Mouse (Mus musculus): ENCODE measurements at regions not wholly inside any gene's neighbourhood (a gene's known extent, or its start where the extent isn't known, plus 50 kb on each side); places are given as distances from the start of the nearest gene placed in this dataset.

GRCm38 (mm10) chr14:24997786-24998509, 461.0 kb upstream of the Zmiz1 start:
- Histone ChIP-seq H3K9me3 (no peaks in the 10 kb centered on the region), H3K36me3 (no peaks in the 10 kb centered on the region), H3K9ac (no peak overlapping the region), H3K27me3 (no peaks in the 10 kb centered on the region), H3K4me3 (no peak overlapping the region), H3K27ac (peak overlapping the region; percentile 51), H3K4me1 (peaks cover 58% of the 10 kb centered on the region), H3K4me2 (replicated peaks) (no peak overlapping the region)
- ATAC-seq (ENCODE audit: insufficient number of reproducible peaks, insufficient read depth, low FRiP score, low TSS enrichment) = peak; percentile 70; the same call in 1 of the 2 replicates
- 20% methylated on average over 14 of the region's 14 CpGs for WGBS

- no peaks in the 10 kb centered on the region for H3K27me3 ChIP-seq
- H3K9me3 ChIP-seq = no peaks in the 10 kb centered on the region
- H3K27ac ChIP-seq = no peak overlapping the region
- no peak for ATAC-seq (ENCODE audit: insufficient number of reproducible peaks, insufficient read depth, low FRiP score, low TSS enrichment)
- peaks cover 49% of the 10 kb centered on the region for H3K4me1 ChIP-seq
- no peaks in the 10 kb centered on the region for H3K36me3 ChIP-seq
- H3K9ac ChIP-seq = no peak overlapping the region
- 30% methylated on average over 3 of the region's 3 CpGs for whole genome bisulfite sequencing
- no peak overlapping the region for H3K4me3 ChIP-seq
- H3K4me2 ChIP-seq (replicated peaks) = no peak overlapping the region
Observed at GRCm38 (mm10) chr14:24999008-24999572, 459.9 kb upstream of the Zmiz1 start.

- H3K4me2 ChIP-seq (replicated peaks) = no peak overlapping the region
- H3K9ac ChIP-seq = no peak overlapping the region
- no peaks in the 10 kb centered on the region for H3K9me3 ChIP-seq
- H3K27me3 ChIP-seq = no peaks in the 10 kb centered on the region
- no peak overlapping the region for H3K4me3 ChIP-seq
- WGBS = 81% methylated on average over 11 of the region's 11 CpGs
- H3K27ac ChIP-seq = no peak overlapping the region
- H3K36me3 ChIP-seq = no peaks in the 10 kb centered on the region
- no peaks in the 10 kb centered on the region for H3K4me1 ChIP-seq
- ATAC-seq (ENCODE audit: insufficient number of reproducible peaks, insufficient read depth, low FRiP score, low TSS enrichment) = no peak
Observed at GRCm38 (mm10) chr14:25005241-25005946, 453.6 kb upstream of the Zmiz1 start.

- no peak overlapping the region for H3K27ac ChIP-seq
Observed at GRCm38 (mm10) chr14:25011926-25012325, 447.1 kb upstream of the Zmiz1 start.

GRCm38 (mm10) chr14:25015288-25016238, 443.4 kb upstream of the Zmiz1 start:
- Histone ChIP-seq H3K4me1 (peaks cover 45% of the 10 kb centered on the region), H3K9ac (peak overlapping the region; percentile 4; the same call in 1 of the 2 replicates), H3K4me3 (no peak overlapping the region), H3K27me3 (no peaks in the 10 kb centered on the region), H3K36me3 (no peaks in the 10 kb centered on the region), H3K9me3 (no peaks in the 10 kb centered on the region), H3K27ac (peak overlapping the region; percentile 84), H3K4me2 (replicated peaks) (peak overlapping the region; percentile 28; the same call in 1 of the 2 replicates)
- ATAC-seq (ENCODE audit: insufficient number of reproducible peaks, insufficient read depth, low FRiP score, low TSS enrichment) = no peak
- 3% methylated on average over 7 of the region's 8 CpGs for WGBS

More at GRCm38 (mm10) chr14:25011926-25012325, 447.1 kb upstream of the Zmiz1 start:
- H3K9me3 ChIP-seq = no peaks in the 10 kb centered on the region
- ATAC-seq (ENCODE audit: insufficient number of reproducible peaks, insufficient read depth, low FRiP score, low TSS enrichment) = no peak
- WGBS = 60% methylated on average over 3 of the region's 3 CpGs
- H3K4me1 ChIP-seq = peaks cover 27% of the 10 kb centered on the region
- no peak overlapping the region for H3K4me3 ChIP-seq
- no peak overlapping the region for H3K4me2 ChIP-seq (replicated peaks)
- no peaks in the 10 kb centered on the region for H3K27me3 ChIP-seq
- no peak overlapping the region for H3K9ac ChIP-seq
- H3K36me3 ChIP-seq = no peaks in the 10 kb centered on the region

- H3K27me3 ChIP-seq = no peaks in the 10 kb centered on the region
- no peak overlapping the region for H3K27ac ChIP-seq
- no peak overlapping the region for H3K4me3 ChIP-seq
- peaks cover 61% of the 10 kb centered on the region for H3K4me1 ChIP-seq
- no peaks in the 10 kb centered on the region for H3K36me3 ChIP-seq
- H3K9ac ChIP-seq = no peak overlapping the region
- H3K4me2 ChIP-seq (replicated peaks) = no peak overlapping the region
- H3K9me3 ChIP-seq = no peaks in the 10 kb centered on the region
- no peak for ATAC-seq (ENCODE audit: insufficient number of reproducible peaks, insufficient read depth, low FRiP score, low TSS enrichment)
- 73% methylated on average over 5 of the region's 5 CpGs for WGBS
Observed at GRCm38 (mm10) chr14:25017860-25018259, 441.1 kb upstream of the Zmiz1 start.

GRCm38 (mm10) chr14:25019306-25019905, 439.6 kb upstream of the Zmiz1 start:
- H3K27me3 ChIP-seq = no peaks in the 10 kb centered on the region
- ATAC-seq (ENCODE audit: insufficient number of reproducible peaks, insufficient read depth, low FRiP score, low TSS enrichment) = 0 out of 2 replicates have a peak, but pooled peaks have one; percentile 42
- WGBS = 57% methylated on average over 4 of the region's 4 CpGs
- no peak overlapping the region for H3K9ac ChIP-seq
- H3K27ac ChIP-seq = peak overlapping the region; percentile 72
- no peaks in the 10 kb centered on the region for H3K36me3 ChIP-seq
- peaks cover 69% of the 10 kb centered on the region for H3K4me1 ChIP-seq
- no peak overlapping the region for H3K4me2 ChIP-seq (replicated peaks)
- no peak overlapping the region for H3K4me3 ChIP-seq
- no peaks in the 10 kb centered on the region for H3K9me3 ChIP-seq

- Histone ChIP-seq H3K9ac (no peak overlapping the region), H3K27ac (peak overlapping the region; percentile 67), H3K4me1 (peaks cover 46% of the 10 kb centered on the region), H3K27me3 (no peaks in the 10 kb centered on the region), H3K36me3 (no peaks in the 10 kb centered on the region), H3K4me3 (no peak overlapping the region), H3K9me3 (no peaks in the 10 kb centered on the region), H3K4me2 (replicated peaks) (no peak overlapping the region)
- WGBS = 34% methylated on average over 15 of the region's 15 CpGs
- ATAC-seq (ENCODE audit: insufficient number of reproducible peaks, insufficient read depth, low FRiP score, low TSS enrichment) = peak; percentile 54; the same call in 1 of the 2 replicates
Observed at GRCm38 (mm10) chr14:25022523-25023269, 436.3 kb upstream of the Zmiz1 start.

- no peak overlapping the region for H3K9ac ChIP-seq
- H3K4me1 ChIP-seq = peaks cover 46% of the 10 kb centered on the region
- no peak overlapping the region for H3K4me3 ChIP-seq
- WGBS = 37% methylated on average over 6 of the region's 6 CpGs
- peak; percentile 7; the same call in 1 of the 2 replicates for ATAC-seq (ENCODE audit: insufficient number of reproducible peaks, insufficient read depth, low FRiP score, low TSS enrichment)
- H3K27me3 ChIP-seq = no peaks in the 10 kb centered on the region
- H3K4me2 ChIP-seq (replicated peaks) = no peak overlapping the region
- H3K36me3 ChIP-seq = no peaks in the 10 kb centered on the region
- no peaks in the 10 kb centered on the region for H3K9me3 ChIP-seq
- H3K27ac ChIP-seq = peak overlapping the region; percentile 67
Observed at GRCm38 (mm10) chr14:25023270-25023800, 435.6 kb upstream of the Zmiz1 start.

GRCm38 (mm10) chr14:25025074-25025473, 433.9 kb upstream of the Zmiz1 start:
- H3K9ac ChIP-seq = no peak overlapping the region
- no peaks in the 10 kb centered on the region for H3K27me3 ChIP-seq
- no peak overlapping the region for H3K4me3 ChIP-seq
- H3K4me1 ChIP-seq = peaks cover 33% of the 10 kb centered on the region
- H3K9me3 ChIP-seq = no peaks in the 10 kb centered on the region
- H3K36me3 ChIP-seq = no peaks in the 10 kb centered on the region
- WGBS = 88% methylated on average over 6 of the region's 6 CpGs
- no peak overlapping the region for H3K27ac ChIP-seq
- H3K4me2 ChIP-seq (replicated peaks) = no peak overlapping the region
- ATAC-seq (ENCODE audit: insufficient number of reproducible peaks, insufficient read depth, low FRiP score, low TSS enrichment) = no peak

Measured in embryonic facial prominence, embryonic 12.5 days (tissue).